Mouse (Mus musculus): ENCODE data around the gene Cebpg.

Cebpg gene

DNA sequence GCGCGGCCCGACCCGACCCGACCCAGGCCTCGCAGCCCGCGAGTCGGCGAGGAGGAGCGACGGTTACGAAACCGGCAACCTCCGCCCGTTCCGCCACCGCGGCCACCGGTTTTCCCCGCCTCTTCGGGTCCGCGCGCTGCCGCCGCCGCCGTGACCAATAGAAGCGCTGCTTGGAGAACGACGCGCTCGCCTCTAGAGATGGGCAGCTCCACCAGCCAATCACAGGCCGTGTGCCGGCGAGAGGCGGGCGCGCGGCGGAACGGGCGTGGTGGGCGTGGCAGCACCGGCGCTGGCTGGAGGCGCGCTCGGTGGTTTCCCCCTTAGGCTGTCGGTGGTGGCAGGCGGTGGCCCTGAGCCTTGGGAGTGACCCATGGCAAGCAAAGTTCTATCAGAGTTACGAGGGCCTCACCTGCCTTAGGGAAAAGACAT, at the start of gene Cebpg:
Gene Cebpg (minus strand): TSS at position 138 of the 429 bp plus-strand sequence.
- DNase-seq (ENCODE audit: low read depth, low spot score) = peak; percentile 92

DNA sequence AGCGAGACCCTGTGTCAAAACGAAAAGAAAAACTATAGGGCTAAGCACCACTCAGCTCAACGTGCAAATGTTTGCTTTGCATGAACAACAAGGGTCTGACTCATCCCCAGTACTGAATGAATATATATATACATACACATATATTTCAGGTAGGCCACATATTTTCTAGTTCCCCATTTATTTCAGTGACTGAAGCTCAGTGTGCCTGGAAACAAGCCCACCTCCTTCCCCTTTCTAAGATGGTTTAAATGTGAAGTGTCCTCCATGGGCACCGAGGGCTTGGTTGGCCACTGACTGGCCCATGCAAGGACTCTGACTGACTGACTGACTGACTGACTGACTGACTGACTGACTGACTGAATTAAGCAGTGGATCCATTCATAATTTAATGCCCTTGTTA, 43.2 kb upstream of the Cebpg start:
- no peak for DNase-seq (ENCODE audit: low read depth, low spot score)

DNA sequence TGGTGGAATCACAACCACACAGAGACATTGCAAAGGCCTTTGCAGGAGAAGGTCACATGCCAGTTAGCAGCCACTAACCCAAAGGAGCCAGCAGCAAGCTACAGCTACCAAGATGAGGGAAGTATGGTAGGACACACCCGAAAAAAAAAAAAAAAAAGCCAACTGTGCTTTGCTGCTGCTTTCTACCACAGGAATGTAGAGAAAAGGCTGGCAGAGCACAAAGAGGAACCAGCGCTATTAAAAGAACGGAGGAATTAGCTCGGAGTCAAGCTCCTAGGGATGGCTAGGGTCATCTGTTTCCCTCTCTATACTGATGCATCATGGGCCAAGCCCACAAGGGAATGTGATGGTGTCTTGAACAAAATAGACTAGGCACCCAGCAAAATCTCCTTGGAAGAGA, 42.4 kb upstream of the Cebpg start:
- no peak for DNase-seq (ENCODE audit: low read depth, low spot score)

DNA sequence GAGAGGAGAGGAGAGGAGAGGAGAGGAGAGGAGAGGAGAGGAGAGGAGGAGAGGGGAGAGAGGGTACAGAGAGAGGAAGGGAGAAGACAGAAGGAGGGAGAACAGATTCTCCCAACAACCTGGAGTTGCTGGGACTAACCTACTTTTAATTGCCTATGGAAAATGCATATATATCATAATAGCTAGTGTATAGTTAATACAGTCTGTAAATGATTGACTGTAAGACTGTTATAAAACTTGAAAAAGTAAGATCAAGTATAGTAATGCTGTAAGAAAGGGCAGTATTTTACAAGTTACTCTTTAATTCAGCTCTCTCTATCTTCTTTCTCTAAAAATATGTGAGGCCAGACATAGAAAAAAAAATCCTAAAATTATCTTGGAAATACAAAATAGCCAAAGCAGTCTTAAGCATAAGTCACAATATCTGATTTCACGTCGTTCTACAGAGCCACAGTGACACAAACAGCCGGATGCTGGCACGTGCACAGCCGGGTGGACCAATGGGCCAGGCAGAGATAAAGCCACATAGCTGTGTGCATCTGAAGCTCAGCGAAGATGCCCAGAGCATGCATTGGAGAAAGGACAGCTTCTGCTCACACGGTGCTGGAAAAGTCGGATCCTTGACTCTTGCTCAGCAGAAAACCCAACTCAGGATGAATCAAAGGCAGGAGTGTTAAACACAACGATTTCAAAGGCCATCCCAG, 38.8 kb upstream of the Cebpg start:
- no peak for DNase-seq (ENCODE audit: low read depth, low spot score)

DNA sequence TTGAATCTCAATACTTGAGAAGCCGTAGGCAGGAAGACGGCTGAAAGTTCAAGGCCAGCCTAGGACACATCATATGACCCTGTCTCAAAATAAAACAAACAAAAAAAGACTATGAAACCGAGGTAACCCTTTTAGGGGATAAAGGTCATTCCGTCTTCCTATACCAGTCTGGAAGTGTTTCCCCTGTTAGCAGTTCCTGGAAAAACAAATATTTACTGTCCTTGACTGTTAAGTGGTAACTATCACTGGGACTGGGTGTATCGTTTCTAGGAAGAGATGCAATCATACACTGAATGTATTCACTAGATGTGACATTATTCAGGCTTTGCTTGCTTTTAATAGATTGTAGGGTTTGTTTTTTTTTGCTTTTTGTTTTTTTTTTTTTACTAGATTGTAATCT, 34.2 kb upstream of the Cebpg start:
- no peak for DNase-seq (ENCODE audit: low read depth, low spot score)

DNA sequence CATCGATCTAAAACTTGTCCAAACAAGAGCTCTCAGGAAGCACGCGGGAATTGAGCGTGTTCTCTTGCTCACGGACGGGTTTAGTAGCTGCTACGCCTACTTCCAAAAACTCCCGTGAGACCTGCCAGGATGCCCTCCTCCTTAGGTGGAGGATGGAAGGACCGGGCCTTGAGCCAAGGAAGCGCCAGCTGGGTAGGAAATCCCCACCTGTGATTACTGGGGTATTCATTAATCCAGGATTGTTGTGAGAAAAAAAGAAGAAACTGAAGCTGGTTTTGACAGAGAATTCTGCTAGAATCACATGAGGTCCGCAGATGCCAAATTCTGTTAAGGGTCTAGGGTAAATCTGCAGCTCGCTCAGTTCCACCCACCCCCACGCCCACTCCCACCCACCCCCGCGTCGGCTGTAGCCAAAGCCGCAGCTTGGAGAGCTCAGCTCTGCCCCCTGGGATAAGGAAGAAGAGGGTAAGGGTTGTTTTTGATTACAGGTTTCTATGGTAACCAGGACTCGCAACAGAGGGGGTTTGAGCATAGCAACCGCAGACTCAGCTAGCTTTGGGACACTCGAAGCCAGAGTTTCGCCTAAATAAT, 30.0 kb upstream of the Cebpg start:
- no peak for DNase-seq (ENCODE audit: low read depth, low spot score)

DNA sequence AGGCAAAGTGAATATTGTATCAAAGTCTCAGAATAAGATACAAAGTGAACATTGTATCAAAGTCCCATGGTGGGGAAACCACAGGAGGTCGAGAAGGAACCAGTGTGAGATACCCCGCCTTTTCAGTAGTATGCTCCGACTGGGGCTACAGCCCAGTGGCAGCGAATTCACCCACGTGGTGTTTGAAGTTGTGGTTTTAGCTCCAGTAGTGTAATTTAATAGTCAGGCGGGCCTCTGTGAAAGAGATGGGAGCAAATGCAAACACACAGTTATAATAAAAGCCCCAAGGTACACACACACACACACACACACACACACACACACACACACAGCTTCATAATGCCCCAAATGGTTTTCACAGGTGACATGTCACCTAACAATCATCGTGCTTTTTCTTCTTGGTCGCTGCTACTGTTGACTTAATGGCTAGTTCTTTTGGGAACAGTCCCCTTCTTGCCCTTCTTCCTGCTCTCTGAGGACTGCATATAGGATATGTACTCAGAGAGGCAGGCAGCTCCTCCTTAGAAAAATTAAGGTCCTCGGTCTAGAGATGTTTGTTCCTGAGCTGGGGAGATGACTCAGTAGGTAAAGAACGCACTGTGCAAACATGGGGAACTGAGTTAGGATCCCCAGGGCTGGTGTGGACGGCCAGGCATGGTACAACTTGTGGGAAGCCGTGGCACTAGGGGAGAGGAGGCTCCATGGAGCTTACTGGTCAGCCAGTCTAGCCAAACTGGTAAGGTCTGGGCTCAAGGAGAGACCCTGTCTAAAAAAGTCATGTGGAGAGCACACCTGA, 28.4 kb upstream of the Cebpg start:
- DNase-seq (ENCODE audit: low read depth, low spot score) = no peak

DNA sequence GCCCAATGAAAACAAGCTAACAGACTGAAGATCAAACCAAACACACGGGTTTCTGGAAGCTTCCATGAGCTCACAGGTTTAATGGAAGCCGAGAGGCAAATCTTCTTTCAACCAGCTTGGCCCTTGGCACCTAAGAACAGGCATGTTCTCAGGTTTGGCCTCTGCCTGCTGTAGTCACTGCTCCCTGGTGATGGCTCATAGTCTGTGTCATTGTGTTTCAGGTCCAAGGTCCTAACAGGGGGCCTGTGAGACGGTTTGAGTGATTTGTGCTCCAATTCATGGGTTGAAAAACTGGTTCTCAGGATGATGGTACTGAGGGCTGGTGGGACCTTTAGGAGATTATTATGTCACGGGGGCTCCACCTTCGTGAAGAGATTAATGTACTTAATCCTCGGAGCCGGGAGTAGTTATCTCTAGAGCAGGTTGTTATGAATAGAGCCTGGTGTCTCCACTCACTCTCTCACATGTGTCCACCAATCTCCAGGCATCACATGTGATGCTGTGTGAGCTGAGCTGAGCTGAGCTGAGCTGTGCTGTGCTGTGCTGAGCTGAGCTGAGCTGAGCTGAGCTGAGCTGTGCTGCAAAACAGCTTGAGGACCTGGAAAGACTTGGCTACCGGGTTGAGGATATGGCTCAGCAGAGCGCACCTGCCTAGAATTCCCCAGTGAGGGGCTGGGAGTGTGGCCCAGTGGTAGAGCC, 25.2 kb upstream of the Cebpg start:
- no peak for DNase-seq (ENCODE audit: low read depth, low spot score)

DNA sequence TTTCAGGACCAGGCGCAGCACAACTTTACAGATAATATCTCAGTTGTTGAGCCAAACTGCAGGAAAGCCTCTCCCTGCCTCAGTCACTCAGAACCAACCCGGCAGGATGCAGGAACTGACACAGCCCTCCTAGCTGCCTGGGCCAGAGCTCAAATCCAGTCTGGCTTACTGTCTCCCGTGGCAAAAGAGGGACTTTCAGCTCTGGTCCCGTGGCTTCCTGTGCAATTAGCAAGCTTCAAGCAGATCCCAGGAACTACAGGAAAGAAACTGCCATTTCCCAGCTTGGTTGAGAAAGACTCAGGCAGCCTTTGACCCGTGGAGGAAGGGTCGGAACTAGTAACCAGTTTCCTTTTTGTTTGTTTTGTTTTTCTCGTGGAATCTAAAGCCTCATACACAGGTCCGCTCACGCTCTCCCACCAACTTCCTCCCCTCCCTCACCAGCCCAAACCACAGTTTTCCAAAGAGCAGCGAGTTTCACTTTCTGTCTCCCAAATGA, 24.5 kb upstream of the Cebpg start:
- no peak for DNase-seq (ENCODE audit: low read depth, low spot score)

DNA sequence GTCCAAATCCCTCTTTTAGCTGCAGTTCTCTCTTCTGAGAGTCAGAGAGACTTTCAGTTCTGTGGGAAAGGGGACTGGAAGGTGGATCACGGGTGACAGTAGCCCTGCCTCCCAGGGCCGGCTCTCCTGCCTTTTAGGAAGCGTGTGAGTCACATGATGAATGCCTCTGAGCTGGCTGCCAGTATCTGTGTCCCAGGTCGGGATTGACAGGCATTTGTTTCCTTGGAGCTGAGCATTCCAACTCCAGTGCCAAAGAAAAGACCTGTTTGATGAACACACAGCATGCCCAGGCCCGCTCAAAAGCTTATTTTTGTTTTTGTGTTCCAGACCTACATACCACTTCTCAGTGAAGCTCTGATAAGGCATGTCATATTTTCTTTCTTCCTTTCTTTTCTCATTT, 20.3 kb upstream of the Cebpg start:
- DNase-seq (ENCODE audit: low read depth, low spot score) = no peak

DNA sequence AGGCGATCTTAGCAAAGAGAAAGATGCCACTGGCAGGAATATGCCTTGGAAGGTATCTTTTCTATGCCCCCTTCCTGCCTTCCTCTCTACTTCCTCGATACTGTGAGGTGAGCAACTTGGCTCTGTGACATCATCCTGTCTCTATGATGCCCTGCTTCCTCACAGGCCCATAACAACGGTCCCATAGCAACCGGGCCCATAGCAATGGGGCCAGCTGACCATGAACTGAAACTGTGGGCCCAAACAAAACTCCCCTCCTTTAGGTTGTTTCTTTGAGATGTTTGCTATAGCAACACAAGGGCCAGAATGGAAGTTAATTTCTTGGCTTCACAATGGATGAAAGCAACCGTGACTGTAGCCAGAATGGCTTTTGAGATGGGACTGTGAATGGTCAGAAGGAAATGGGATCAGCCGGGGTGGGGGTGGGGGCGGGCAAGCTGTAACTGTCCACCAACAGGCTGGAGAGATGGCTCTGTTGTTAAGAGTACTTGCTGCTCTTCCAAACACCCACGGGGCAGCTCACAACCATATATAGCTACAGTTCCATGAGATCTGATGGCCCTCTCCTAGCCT, 10.4 kb upstream of the Cebpg start:
- DNase-seq (ENCODE audit: low read depth, low spot score) = no peak

DNA sequence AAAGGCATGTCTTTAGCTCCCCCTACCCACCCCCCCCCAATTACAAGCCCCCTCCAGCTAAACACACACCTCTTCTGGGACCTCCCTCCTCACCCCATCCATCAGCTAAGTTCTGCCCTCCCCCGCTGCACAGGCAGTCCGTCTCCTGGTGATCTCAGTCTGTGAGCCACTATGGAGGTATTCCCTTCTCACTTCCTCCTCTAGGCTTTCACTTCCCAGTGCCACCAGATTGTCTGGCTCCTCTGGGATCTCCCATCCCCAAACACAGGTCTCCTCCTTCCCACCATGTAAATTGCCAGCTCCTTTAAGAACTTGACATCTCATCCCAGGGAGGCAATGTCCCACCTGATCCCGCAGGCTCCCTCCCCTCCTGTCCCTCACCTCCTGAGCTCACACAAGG, 9.6 kb upstream of the Cebpg start:
- DNase-seq (ENCODE audit: low read depth, low spot score) = no peak

DNA sequence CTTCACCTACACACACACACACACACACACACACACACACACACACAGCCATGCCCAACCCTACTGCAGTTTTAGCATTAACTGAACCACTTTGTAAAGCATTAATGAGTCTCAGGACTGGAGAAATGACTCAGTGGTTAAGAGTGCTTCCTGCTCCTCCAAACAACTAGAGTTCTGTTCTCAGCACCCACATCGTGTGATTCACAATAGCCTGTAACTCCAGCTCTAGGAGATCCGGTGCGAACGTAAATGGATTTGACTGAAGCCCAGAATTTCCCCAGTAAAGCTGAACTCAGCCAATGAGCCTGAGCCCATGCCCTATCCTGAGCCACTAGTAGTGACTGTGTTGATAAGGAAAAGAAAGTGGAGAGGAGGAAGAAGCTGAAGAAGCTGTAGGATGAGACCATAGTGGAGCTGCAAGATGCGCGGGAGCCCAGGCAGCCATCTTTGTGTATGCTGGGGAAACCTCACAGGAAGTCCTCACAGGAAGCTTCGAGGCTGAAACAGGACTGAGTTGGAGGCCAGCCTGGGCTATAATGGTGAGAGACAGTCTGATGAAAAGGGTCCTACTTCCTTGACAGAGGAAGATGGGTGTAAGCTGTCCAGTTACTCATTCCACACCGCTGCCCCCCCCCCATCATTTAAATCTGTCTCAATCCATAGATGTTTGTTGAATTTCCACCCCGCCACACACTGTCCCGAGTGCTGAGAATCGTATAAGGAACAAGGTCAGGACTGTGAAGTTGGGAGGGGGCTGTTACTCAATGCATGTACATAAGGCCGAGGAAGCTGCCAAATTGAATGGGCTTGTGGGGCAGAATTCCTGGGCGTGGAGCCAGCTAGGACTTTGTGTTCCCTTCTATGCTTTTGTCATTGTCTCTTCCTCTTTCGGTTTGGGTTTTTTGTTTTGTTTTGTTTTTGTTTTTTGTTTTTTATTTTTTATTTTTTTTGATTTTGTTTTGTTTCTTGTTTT, 8.2 kb upstream of the Cebpg start:
- DNase-seq (ENCODE audit: low read depth, low spot score) = no peak

DNA sequence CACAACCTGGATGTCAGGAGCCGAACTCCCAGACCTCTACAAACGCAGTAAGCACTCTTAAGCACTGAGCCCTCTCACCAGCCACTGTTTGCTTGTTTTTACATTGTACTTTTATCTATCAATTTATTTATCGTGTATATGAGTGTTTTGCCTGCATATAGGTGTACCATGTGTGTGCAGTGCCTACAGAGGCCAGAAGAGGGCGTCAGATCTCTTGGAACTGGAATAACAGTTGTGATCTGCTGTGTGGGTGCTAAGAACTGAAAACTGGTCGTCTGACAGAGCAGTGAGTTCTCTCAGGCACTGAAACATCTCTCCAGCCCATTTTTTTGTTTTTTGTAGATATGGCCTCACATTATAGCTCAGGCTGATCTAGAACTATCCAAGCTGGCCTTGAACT, 3.1 kb upstream of the Cebpg start:
- no peak for DNase-seq (ENCODE audit: low read depth, low spot score)

DNA sequence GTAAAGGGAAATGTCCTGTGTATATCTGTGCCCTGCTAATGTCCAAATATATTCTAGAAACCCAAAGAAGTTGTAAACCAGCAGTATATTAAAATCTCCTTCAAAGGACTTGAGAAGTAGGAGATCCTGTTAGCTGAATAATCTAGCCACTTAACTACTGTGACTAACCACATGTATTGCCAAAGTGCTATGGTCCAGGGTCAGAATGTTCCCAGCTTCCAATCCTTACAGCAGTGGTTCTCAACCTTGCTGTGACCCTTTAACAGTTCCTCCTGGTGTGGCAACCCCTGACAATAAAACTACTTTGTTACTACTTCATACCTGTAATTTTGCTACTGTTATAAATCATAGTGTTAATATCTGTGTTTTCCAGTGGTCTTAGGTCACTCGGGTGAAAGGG, 2.0 kb upstream of the Cebpg start:
- DNase-seq (ENCODE audit: low read depth, low spot score) = no peak

DNA sequence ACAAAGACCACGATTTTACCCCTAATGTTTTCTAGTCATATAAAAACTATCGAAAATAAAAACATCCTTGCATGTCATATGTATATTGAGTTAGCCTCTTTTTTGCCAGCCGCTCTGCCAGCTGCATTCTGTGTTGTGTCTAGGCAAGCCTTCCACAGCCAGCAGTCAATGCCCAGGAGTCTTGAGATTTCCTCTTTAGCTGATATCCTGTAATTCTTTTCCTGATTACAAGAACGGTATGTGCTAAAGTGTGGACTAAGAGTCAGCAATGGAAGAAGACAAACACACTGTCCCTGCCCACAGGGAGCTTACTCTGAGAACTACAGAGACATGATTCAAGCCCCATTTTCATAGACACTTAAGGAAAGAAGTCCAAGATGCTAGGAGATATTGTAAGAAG, 1.2 kb upstream of the Cebpg start:
- DNase-seq (ENCODE audit: low read depth, low spot score) = no peak

DNA sequence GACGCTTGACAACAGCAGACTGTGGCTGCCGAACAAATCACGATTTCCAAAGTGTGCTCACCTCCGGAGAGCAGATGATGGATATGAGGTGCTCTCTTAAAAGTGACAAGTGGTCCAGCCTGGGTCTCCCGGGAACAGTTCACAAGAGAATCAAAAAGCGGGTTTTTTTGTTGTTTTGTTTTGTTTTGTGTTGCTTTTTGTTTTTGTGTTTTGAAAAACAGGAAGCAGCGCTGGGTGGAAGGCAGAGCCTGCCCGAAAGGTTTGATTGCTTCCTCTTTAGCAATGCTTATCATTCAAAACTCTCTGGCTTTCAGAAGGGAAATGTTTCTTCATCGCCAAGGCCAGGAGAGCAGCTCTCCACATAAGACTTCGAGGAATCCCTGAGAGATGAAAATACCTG, 626 bp upstream of the Cebpg start:
- DNase-seq (ENCODE audit: low read depth, low spot score) = peak; percentile 21

DNA sequence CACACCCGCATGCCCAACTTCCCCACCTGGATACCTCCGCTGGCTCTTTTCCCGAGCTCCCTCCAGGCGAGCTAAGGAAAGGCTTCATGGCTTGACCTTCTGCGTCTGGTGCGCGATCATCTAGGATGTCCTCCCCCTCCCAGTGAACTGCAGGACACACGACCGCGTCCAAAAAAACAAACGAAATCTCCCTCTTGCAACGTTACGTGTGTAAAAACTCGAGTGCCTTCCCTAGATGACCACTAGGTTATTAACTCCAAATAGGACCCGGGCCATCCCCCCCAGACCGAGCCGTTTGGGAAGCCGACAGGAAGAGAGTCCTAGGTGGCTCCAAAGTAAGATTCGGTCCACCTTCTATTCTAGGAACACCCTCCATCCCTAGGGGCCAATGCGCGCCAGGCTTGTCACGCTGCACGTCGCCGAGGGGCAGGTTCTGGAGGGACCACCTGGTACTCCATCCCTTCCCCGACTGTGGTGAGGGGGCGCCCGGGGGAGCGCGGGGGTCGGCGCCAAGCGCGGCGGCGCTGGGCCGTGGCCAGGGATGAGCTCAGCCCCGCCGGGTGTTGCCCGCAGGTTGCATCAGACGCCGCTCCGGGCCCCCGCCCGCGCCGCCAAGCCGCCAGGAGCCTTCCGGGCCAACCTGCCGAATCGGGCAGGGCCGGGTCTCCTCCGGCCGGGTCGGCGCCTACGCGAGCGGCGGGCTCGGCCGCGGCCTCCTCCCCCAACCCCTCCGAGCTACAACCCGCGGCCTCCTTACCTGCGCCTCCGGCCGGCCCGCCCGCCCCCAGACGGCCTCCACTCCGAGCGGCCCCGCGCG, 546 bp downstream of the Cebpg start:
- DNase-seq (ENCODE audit: low read depth, low spot score) = peak; percentile 52

DNA sequence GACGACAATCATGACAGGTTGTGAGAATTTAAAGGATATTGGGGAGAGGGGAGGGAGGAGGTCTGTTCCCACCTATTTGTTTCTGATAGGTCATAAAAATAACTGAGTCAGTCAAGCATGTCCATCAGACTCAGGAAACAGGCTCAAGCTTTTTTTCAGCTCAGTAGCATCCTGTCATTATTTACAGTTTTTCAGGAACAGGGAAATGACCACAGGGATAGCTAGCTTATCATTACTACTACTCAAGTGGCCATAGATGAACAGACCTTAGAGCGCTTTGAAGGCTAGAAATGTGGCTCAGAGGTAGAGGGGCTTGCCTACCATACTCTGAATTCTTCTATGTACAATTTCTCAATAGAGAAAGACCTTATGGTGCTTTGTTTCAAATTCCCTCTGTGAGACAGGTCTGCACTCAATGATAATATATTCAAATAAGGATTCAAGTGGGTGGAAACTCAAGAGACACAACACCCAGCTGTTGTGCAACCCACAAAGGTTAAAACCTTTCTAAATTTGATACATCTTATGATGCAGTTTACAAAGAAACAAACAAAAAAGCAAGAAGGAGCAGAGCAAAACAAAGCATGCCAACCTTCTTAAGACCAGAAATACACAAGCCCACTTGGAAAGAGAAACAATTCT, 1.3 kb downstream of the Cebpg start:
- no peak for DNase-seq (ENCODE audit: low read depth, low spot score)
